21 mouse cellular contexts compared by ENCODE assay signal in the genomic region with DNA sequence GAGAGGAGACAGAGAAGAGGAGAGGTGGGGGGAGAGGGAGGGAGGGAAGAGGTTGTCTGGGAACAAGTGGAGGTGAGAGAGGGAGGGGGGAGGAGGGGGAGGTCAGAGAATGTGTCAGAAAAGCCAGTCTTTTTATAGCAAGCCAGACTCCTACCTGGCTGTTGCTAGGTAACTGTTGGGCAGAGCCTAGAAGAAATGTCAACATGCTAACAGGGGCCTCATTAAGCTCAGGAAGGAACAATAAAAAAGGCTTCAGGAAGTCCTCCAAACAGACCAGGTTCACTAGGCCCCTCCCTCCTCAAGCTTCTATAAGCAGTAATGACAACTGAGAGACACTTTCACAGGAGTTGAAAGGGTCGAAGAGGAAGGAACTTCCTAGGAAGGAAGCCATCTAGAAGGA.
"Had no signal": no experiment of that assay in that cellular context is flagged by ENCODE, and none has a peak within 500 bp of the region (broad histone marks: within the 10 kb centered on the region; RNA-seq: fewer than 3 reads in every experiment).

No protein-coding gene starts in this region.

- H3K4me3 ChIP-seq: limb, embryonic 12.5 days; limb, embryonic 15.5 days; midbrain, embryonic 12.5 days; midbrain, embryonic 15.5 days; neural tube, embryonic 12.5 days; neural tube, embryonic 15.5 days had no signal

- ATAC-seq: liver, postnatal 0 days; midbrain, embryonic 15.5 days had no signal

- H3K36me3 ChIP-seq: limb, embryonic 12.5 days; limb, embryonic 15.5 days; midbrain, embryonic 12.5 days; midbrain, embryonic 15.5 days; neural tube, embryonic 12.5 days; neural tube, embryonic 15.5 days had no signal

- H3K27ac ChIP-seq: limb, embryonic 12.5 days; limb, embryonic 15.5 days; liver, embryonic 14.5 days; macrophage; midbrain, embryonic 12.5 days; midbrain, embryonic 15.5 days; neural tube, embryonic 12.5 days; neural tube, embryonic 15.5 days had no signal

- DNase-seq: kidney, adult 18-20 months; kidney, adult 9 months; kidney, postnatal 14 days; kidney, postnatal 4 days; left cerebral cortex, postnatal 4 days; liver, postnatal 0 days; lung, postnatal 14 days; right cerebral cortex, adult 18-20 months; right cerebral cortex, postnatal 25 days; spleen, adult 18-20 months; thymus, adult 18-20 months; thymus, postnatal 36 days had no signal

- H3K9ac ChIP-seq: limb, embryonic 12.5 days; limb, embryonic 15.5 days; liver, embryonic 14.5 days; liver, postnatal 0 days; midbrain, embryonic 12.5 days; midbrain, embryonic 15.5 days; neural tube, embryonic 12.5 days; neural tube, embryonic 15.5 days had no signal

- H3K27me3 ChIP-seq: limb, embryonic 12.5 days; limb, embryonic 15.5 days; midbrain, embryonic 12.5 days; midbrain, embryonic 15.5 days; neural tube, embryonic 12.5 days; neural tube, embryonic 15.5 days had no signal

- H3K9me3 ChIP-seq: limb, embryonic 12.5 days; limb, embryonic 15.5 days; midbrain, embryonic 12.5 days; midbrain, embryonic 15.5 days; neural tube, embryonic 12.5 days; neural tube, embryonic 15.5 days had no signal

- H3K4me2 ChIP-seq: limb, embryonic 12.5 days; limb, embryonic 15.5 days; liver, embryonic 11.5 days; midbrain, embryonic 12.5 days; midbrain, embryonic 15.5 days; neural tube, embryonic 12.5 days; neural tube, embryonic 15.5 days had no signal

- H3K4me1 ChIP-seq: limb, embryonic 15.5 days; midbrain, embryonic 12.5 days; midbrain, embryonic 15.5 days; neural tube, embryonic 12.5 days; neural tube, embryonic 15.5 days had no signal
